Mouse (Mus musculus): ENCODE results near the gene Zbtb41. TPM values are rescaled to one million over a fixed set of nuclear protein-coding genes. Genes with fewer than 3 reads are reported as not detected.

Gene Zbtb41
- polyA plus RNA-seq, 1 experiment from 2014 or later, result 8.1 TPM

DNA sequence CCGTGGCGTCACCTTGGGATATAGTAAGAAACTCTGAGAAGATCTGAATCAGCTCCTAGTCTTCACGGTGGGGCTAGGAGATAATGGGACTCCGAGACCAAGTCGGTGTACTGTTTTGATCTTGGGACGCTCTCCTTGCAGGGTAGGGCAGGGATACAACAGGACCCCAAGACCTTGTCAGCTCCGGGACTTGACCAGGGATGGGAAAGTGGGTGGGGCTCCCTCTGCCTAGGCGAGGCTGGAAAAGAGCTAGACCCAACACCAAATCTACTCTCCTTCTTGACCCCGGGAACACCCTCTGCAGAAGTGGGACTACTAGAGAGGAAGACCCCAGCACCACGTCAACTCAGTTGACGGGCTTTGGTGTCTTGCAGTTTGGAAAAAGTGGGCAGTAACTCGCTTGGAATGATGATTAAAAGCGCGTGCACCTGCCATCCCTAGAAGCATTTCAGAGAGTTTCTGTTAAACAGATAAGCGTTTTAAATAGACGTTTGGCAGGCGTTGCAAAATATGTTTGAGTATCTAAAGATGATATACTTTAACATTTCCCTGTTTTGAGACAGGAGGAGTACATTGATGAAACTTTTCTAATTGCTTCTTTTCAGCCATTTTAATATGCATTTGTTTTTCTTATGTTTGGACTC is 33.3 kb downstream of the Zbtb41 start:
- ATAC-seq (ENCODE audit: low read depth), result peak; percentile 39
- WGBS, result under 1% methylated on average over 17 of the region's 17 CpGs
- Histone ChIP-seq H3K9me3 (ENCODE audit: control insufficient read depth, low read length) (no peaks in the 10 kb centered on the region), H3K9ac (ENCODE audit: low read length) (peak overlapping the region; percentile 79), H3K27ac (ENCODE audit: low read length) (peak overlapping the region; percentile 70), H3K4me3 (ENCODE audit: low read length) (peak overlapping the region; percentile 87), H3K27me3 (ENCODE audit: control insufficient read depth, insufficient read depth, low read depth, low read length) (no peaks in the 10 kb centered on the region), H3K4me2 (ENCODE audit: low read depth, low read length) (peak overlapping the region; percentile 85), H3K36me3 (ENCODE audit: control insufficient read depth, insufficient read depth, low read length) (peaks cover 6% of the 10 kb centered on the region; the same call in 1 of the 2 replicates), H3K4me1 (replicated peaks; ENCODE audit: control insufficient read depth, insufficient read depth, low read length) (peaks cover 17% of the 10 kb centered on the region)

DNA sequence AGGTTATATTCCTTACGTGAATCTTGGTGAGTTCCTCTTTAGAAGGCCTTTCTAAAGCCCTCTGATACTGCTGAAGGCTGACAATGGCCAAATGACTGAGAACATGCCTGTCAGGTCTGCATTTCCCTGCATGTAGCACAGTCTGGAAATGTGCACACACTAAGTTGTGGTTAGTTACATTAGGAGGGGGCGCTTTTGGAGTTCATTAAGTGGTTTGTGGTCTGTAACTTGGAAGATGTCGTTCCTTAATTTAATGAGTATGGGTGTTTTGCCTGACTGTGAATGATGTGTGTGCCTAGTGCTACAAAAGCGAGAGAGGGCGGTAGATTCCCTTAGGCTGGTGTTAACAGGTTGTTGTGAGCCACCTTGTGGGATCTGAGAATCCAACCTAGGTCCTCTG is 38.7 kb downstream of the Zbtb41 start:
- Histone ChIP-seq H3K27ac (ENCODE audit: low read length) (no peak overlapping the region), H3K9me3 (ENCODE audit: control insufficient read depth, low read length) (no peaks in the 10 kb centered on the region), H3K9ac (ENCODE audit: low read length) (no peak overlapping the region), H3K36me3 (ENCODE audit: control insufficient read depth, insufficient read depth, low read length) (peaks cover 25% of the 10 kb centered on the region), H3K4me3 (ENCODE audit: low read length) (no peak overlapping the region), H3K27me3 (ENCODE audit: control insufficient read depth, insufficient read depth, low read depth, low read length) (no peaks in the 10 kb centered on the region), H3K4me2 (ENCODE audit: low read depth, low read length) (no peak overlapping the region), H3K4me1 (replicated peaks; ENCODE audit: control insufficient read depth, insufficient read depth, low read length) (peaks cover 9% of the 10 kb centered on the region)
- no peak for ATAC-seq (ENCODE audit: low read depth)
- 81% methylated on average over 5 of the region's 5 CpGs for WGBS

GRCm38 (mm10) chr1:139465936-139466335 is 43.8 kb downstream of the Zbtb41 start:
- H3K9me3 ChIP-seq (ENCODE audit: control insufficient read depth, low read length), result no peaks in the 10 kb centered on the region
- WGBS, result 89% methylated on average over 11 of the region's 11 CpGs
- no peak for ATAC-seq (ENCODE audit: low read depth)

GRCm38 (mm10) chr1:139478898-139479297 is 56.8 kb downstream of the Zbtb41 start:
- Histone ChIP-seq H3K27me3 (ENCODE audit: control insufficient read depth, insufficient read depth, low read depth, low read length) (no peaks in the 10 kb centered on the region), H3K27ac (ENCODE audit: low read length) (no peak overlapping the region), H3K36me3 (ENCODE audit: control insufficient read depth, insufficient read depth, low read length) (peaks cover 66% of the 10 kb centered on the region), H3K9me3 (ENCODE audit: control insufficient read depth, low read length) (no peaks in the 10 kb centered on the region), H3K4me1 (replicated peaks; ENCODE audit: control insufficient read depth, insufficient read depth, low read length) (no peaks in the 10 kb centered on the region), H3K4me2 (ENCODE audit: low read depth, low read length) (no peak overlapping the region), H3K9ac (ENCODE audit: low read length) (no peak overlapping the region), H3K4me3 (ENCODE audit: low read length) (no peak overlapping the region)
- 86% methylated on average over 11 of the region's 11 CpGs for WGBS
- ATAC-seq (ENCODE audit: low read depth), result no peak

More at GRCm38 (mm10) chr1:139465936-139466335, 43.8 kb downstream of the Zbtb41 start:
- H3K36me3 ChIP-seq (ENCODE audit: control insufficient read depth, insufficient read depth, low read length), result peaks cover 38% of the 10 kb centered on the region
- H3K27me3 ChIP-seq (ENCODE audit: control insufficient read depth, insufficient read depth, low read depth, low read length), result no peaks in the 10 kb centered on the region
- no peaks in the 10 kb centered on the region for H3K4me1 ChIP-seq (replicated peaks; ENCODE audit: control insufficient read depth, insufficient read depth, low read length)
- H3K27ac ChIP-seq (ENCODE audit: low read length), result no peak overlapping the region
- H3K4me2 ChIP-seq (ENCODE audit: low read depth, low read length), result no peak overlapping the region
- H3K4me3 ChIP-seq (ENCODE audit: low read length), result no peak overlapping the region
- H3K9ac ChIP-seq (ENCODE audit: low read length), result no peak overlapping the region

- 90% methylated on average over 8 of the region's 8 CpGs for WGBS
- H3K27me3 ChIP-seq (ENCODE audit: control insufficient read depth, insufficient read depth, low read depth, low read length), result no peaks in the 10 kb centered on the region
- no peak overlapping the region for H3K9ac ChIP-seq (ENCODE audit: low read length)
- H3K36me3 ChIP-seq (ENCODE audit: control insufficient read depth, insufficient read depth, low read length), result peaks cover 59% of the 10 kb centered on the region
- H3K4me1 ChIP-seq (replicated peaks; ENCODE audit: control insufficient read depth, insufficient read depth, low read length), result no peaks in the 10 kb centered on the region
- no peaks in the 10 kb centered on the region for H3K9me3 ChIP-seq (ENCODE audit: control insufficient read depth, low read length)
- H3K27ac ChIP-seq (ENCODE audit: low read length), result no peak overlapping the region
- H3K4me3 ChIP-seq (ENCODE audit: low read length), result no peak overlapping the region
- no peak overlapping the region for H3K4me2 ChIP-seq (ENCODE audit: low read depth, low read length)
- no peak for ATAC-seq (ENCODE audit: low read depth)
These were observed 58.2 kb downstream of the Zbtb41 start for GRCm38 (mm10) chr1:139480246-139480645.

DNA sequence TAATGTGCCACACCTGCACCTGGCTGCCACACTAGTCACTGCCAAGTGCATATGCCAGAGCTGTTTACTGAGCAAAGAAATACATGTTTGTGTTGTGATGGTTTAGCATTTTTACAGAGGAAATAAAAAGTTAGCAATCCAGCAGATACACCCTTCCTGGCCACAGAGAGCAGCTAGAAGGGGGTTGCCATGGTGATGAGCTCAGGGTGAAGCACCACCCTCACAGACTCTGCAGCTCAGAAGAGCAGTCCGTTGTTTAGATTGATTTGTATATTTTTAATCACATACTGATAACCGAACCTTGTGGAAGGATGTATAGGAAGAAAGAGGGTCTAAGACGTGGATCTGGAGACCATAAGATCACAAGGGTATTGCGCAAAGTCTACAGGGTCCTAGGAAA is 59.1 kb downstream of the Zbtb41 start:
- no peak overlapping the region for H3K27ac ChIP-seq (ENCODE audit: low read length)
- no peaks in the 10 kb centered on the region for H3K4me1 ChIP-seq (replicated peaks; ENCODE audit: control insufficient read depth, insufficient read depth, low read length)
- WGBS, result 65% methylated on average over 4 of the region's 4 CpGs
- no peak overlapping the region for H3K4me2 ChIP-seq (ENCODE audit: low read depth, low read length)
- no peak for ATAC-seq (ENCODE audit: low read depth)
- H3K4me3 ChIP-seq (ENCODE audit: low read length), result no peak overlapping the region
- H3K9ac ChIP-seq (ENCODE audit: low read length), result no peak overlapping the region
- no peaks in the 10 kb centered on the region for H3K9me3 ChIP-seq (ENCODE audit: control insufficient read depth, low read length)
- no peaks in the 10 kb centered on the region for H3K27me3 ChIP-seq (ENCODE audit: control insufficient read depth, insufficient read depth, low read depth, low read length)
- peaks cover 53% of the 10 kb centered on the region for H3K36me3 ChIP-seq (ENCODE audit: control insufficient read depth, insufficient read depth, low read length)

- Histone ChIP-seq H3K36me3 (ENCODE audit: control insufficient read depth, insufficient read depth, low read length) (peaks cover 33% of the 10 kb centered on the region), H3K4me2 (ENCODE audit: low read depth, low read length) (no peak overlapping the region), H3K9me3 (ENCODE audit: control insufficient read depth, low read length) (no peaks in the 10 kb centered on the region), H3K27ac (ENCODE audit: low read length) (no peak overlapping the region), H3K4me1 (replicated peaks; ENCODE audit: control insufficient read depth, insufficient read depth, low read length) (no peaks in the 10 kb centered on the region), H3K4me3 (ENCODE audit: low read length) (no peak overlapping the region), H3K9ac (ENCODE audit: low read length) (no peak overlapping the region), H3K27me3 (ENCODE audit: control insufficient read depth, insufficient read depth, low read depth, low read length) (no peaks in the 10 kb centered on the region)
- WGBS, result 84% methylated on average over 3 of the region's 3 CpGs
- ATAC-seq (ENCODE audit: low read depth), result no peak
These were observed 72.5 kb downstream of the Zbtb41 start for GRCm38 (mm10) chr1:139494630-139495029.

DNA sequence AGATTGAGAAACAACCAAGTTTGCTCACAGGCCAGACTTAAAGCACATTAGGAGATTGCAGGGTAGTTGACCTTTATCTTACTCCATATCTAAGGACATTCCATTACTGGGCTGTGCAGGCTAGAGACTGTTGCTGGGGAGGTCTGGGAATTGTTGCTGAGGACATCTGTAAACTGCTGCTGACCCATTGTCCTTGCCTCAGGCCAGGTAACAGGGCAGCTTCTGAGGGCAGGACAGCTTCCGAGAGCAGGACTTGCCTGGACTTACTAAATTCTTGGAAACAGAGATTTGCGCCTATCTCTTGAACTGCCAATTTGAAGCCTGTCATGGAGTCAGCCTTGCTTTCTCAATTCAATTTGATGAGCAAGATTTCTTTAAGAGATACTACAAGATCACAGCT is 73.3 kb downstream of the Zbtb41 start:
- Histone ChIP-seq H3K9ac (ENCODE audit: low read length) (no peak overlapping the region), H3K36me3 (ENCODE audit: control insufficient read depth, insufficient read depth, low read length) (peaks cover 29% of the 10 kb centered on the region), H3K4me2 (ENCODE audit: low read depth, low read length) (no peak overlapping the region), H3K9me3 (ENCODE audit: control insufficient read depth, low read length) (no peaks in the 10 kb centered on the region), H3K27me3 (ENCODE audit: control insufficient read depth, insufficient read depth, low read depth, low read length) (no peaks in the 10 kb centered on the region), H3K4me1 (replicated peaks; ENCODE audit: control insufficient read depth, insufficient read depth, low read length) (no peaks in the 10 kb centered on the region), H3K27ac (ENCODE audit: low read length) (no peak overlapping the region), H3K4me3 (ENCODE audit: low read length) (no peak overlapping the region)
- WGBS, result 83% methylated on average over 2 of the region's 2 CpGs
- ATAC-seq (ENCODE audit: low read depth), result no peak

- Histone ChIP-seq H3K27ac (ENCODE audit: low read length) (no peak overlapping the region), H3K9ac (ENCODE audit: low read length) (no peak overlapping the region), H3K27me3 (ENCODE audit: control insufficient read depth, insufficient read depth, low read depth, low read length) (no peaks in the 10 kb centered on the region), H3K4me2 (ENCODE audit: low read depth, low read length) (no peak overlapping the region), H3K4me1 (replicated peaks; ENCODE audit: control insufficient read depth, insufficient read depth, low read length) (no peaks in the 10 kb centered on the region), H3K36me3 (ENCODE audit: control insufficient read depth, insufficient read depth, low read length) (peaks cover 25% of the 10 kb centered on the region), H3K9me3 (ENCODE audit: control insufficient read depth, low read length) (no peaks in the 10 kb centered on the region), H3K4me3 (ENCODE audit: low read length) (no peak overlapping the region)
- WGBS, result 73% methylated on average over 3 of the region's 3 CpGs
- no peak for ATAC-seq (ENCODE audit: low read depth)
These were observed 74.1 kb downstream of the Zbtb41 start for GRCm38 (mm10) chr1:139496212-139496611.

- Histone ChIP-seq H3K36me3 (ENCODE audit: control insufficient read depth, insufficient read depth, low read length) (peaks cover 2% of the 10 kb centered on the region), H3K4me1 (replicated peaks; ENCODE audit: control insufficient read depth, insufficient read depth, low read length) (no peaks in the 10 kb centered on the region), H3K9ac (ENCODE audit: low read length) (no peak overlapping the region), H3K4me2 (ENCODE audit: low read depth, low read length) (no peak overlapping the region), H3K9me3 (ENCODE audit: control insufficient read depth, low read length) (no peaks in the 10 kb centered on the region), H3K27ac (ENCODE audit: low read length) (no peak overlapping the region), H3K27me3 (ENCODE audit: control insufficient read depth, insufficient read depth, low read depth, low read length) (no peaks in the 10 kb centered on the region), H3K4me3 (ENCODE audit: low read length) (no peak overlapping the region)
- no peak for ATAC-seq (ENCODE audit: low read depth)
These were observed 77.7 kb downstream of the Zbtb41 start for GRCm38 (mm10) chr1:139499751-139500150.

Measured in lung, embryonic 16.5 days (tissue).